In genomic region chr9:114733238-114733637, GRCm38 (mm10) we compare ENCODE assay signal across 22 mouse cellular contexts. TPM values are rescaled to one million over a fixed set of nuclear protein-coding genes. Genes with fewer than 3 reads are reported as not detected.
DNase-seq lines count a peak whose midpoint lies in the region; ATAC-seq lines count a peak whose summit lies in the region.
"Had no signal": no experiment of that assay in that cellular context is flagged by ENCODE, and none has a peak within 500 bp of the region (broad histone marks: within the 10 kb centered on the region; RNA-seq: fewer than 3 reads in every experiment).

No protein-coding gene starts in this region.

- H3K4me3 ChIP-seq in heart, embryonic 10.5 days, result 0 out of 2 replicates have a peak overlapping the region, but pooled peaks have one; percentile 6
- H3K4me3 ChIP-seq in liver, embryonic 11.5 days (ENCODE audit: low read depth, low read length), result 0 out of 2 replicates have a peak overlapping the region, but pooled peaks have one; percentile 8
- peak overlapping the region; percentile 16 for H3K4me3 ChIP-seq in intestine, embryonic 16.5 days (ENCODE audit: low read length)
- H3K4me3 ChIP-seq in hindbrain, embryonic 10.5 days, result no peak overlapping the region
- H3K4me3 ChIP-seq: embryonic facial prominence, embryonic 12.5 days; kidney, embryonic 15.5 days; myocyte; neural tube, embryonic 15.5 days had no signal

- ATAC-seq in liver, embryonic 11.5 days (replicated peaks; ENCODE audit: low FRiP score), result no peak
- ATAC-seq in intestine, embryonic 16.5 days, result no peak
- peak; percentile 33; the same call in 1 of the 2 replicates for ATAC-seq in megakaryocyte-erythroid progenitor cell, adult 5-6 weeks (replicated peaks; ENCODE audit: low FRiP score, low TSS enrichment, poor library complexity, severe bottlenecking)
- ATAC-seq: activated CD4-positive, CD25-positive, alpha-beta regulatory T cell, adult 4 months; Patski had no signal

- no peaks in the 10 kb centered on the region for H3K27me3 ChIP-seq in heart, embryonic 10.5 days (ENCODE audit: insufficient read depth, poor library complexity, severe bottlenecking)
- H3K27me3 ChIP-seq in liver, embryonic 11.5 days (replicated peaks; ENCODE audit: control insufficient read depth, insufficient read depth, low read length), result no peaks in the 10 kb centered on the region
- H3K27me3 ChIP-seq in intestine, embryonic 16.5 days (replicated peaks; ENCODE audit: control insufficient read depth, insufficient read depth, low read length), result no peaks in the 10 kb centered on the region
- H3K27me3 ChIP-seq in hindbrain, embryonic 10.5 days (ENCODE audit: insufficient read depth, poor library complexity, severe bottlenecking), result no peaks in the 10 kb centered on the region
- H3K27me3 ChIP-seq: embryonic facial prominence, embryonic 12.5 days; kidney, embryonic 15.5 days; neural tube, embryonic 15.5 days; Patski had no signal

- H3K4me2 ChIP-seq in liver, embryonic 11.5 days, result peak overlapping the region; percentile 63
- H3K4me2 ChIP-seq in intestine, embryonic 16.5 days (ENCODE audit: low read depth, low read length), result peak overlapping the region; percentile 37
- H3K4me2 ChIP-seq: embryonic facial prominence, embryonic 12.5 days; neural tube, embryonic 15.5 days had no signal

- H3K9me3 ChIP-seq in heart, embryonic 10.5 days, result no peaks in the 10 kb centered on the region
- no peaks in the 10 kb centered on the region for H3K9me3 ChIP-seq in liver, embryonic 11.5 days (ENCODE audit: control insufficient read depth, low read length)
- no peaks in the 10 kb centered on the region for H3K9me3 ChIP-seq in intestine, embryonic 16.5 days (ENCODE audit: control insufficient read depth, low read length)
- no peaks in the 10 kb centered on the region for H3K9me3 ChIP-seq in hindbrain, embryonic 10.5 days
- H3K9me3 ChIP-seq: embryonic facial prominence, embryonic 12.5 days; kidney, embryonic 15.5 days; neural tube, embryonic 15.5 days had no signal

- DNase-seq in heart, embryonic 10.5 days (ENCODE audit: low spot score), result no peak
- no peak for DNase-seq in heart, adult 8-10 months (ENCODE audit: low spot score)
- DNase-seq in liver, embryonic 11.5 days (ENCODE audit: low spot score), result no peak
- DNase-seq in liver, result no peak
- DNase-seq in gastrocnemius, postnatal 10 days, result no peak
- no peak for DNase-seq in hindbrain, embryonic 10.5 days (ENCODE audit: low spot score)
- DNase-seq: adrenal gland, postnatal 36 days; cerebellum, adult 8-10 months; heart, postnatal 14 days; left cerebral cortex, postnatal 4 days; lung, adult 18-20 months; lung, postnatal 4 days; midbrain, embryonic 14.5 days; thymus, postnatal 25 days had no signal

- H3K4me1 ChIP-seq in heart, embryonic 10.5 days, result peaks cover 49% of the 10 kb centered on the region
- H3K4me1 ChIP-seq in liver, embryonic 11.5 days (replicated peaks; ENCODE audit: control insufficient read depth, insufficient read depth, low read length), result peaks cover 35% of the 10 kb centered on the region
- H3K4me1 ChIP-seq in intestine, embryonic 16.5 days (ENCODE audit: control insufficient read depth, insufficient read depth, low read length), result peaks cover 31% of the 10 kb centered on the region
- H3K4me1 ChIP-seq in hindbrain, embryonic 10.5 days (replicated peaks), result peaks cover 37% of the 10 kb centered on the region

- H3K27ac ChIP-seq in heart, embryonic 10.5 days, result peak overlapping the region; percentile 45
- H3K27ac ChIP-seq in liver, embryonic 11.5 days (ENCODE audit: low read depth, low read length), result no peak overlapping the region
- peak overlapping the region; percentile 56 for H3K27ac ChIP-seq in intestine, embryonic 16.5 days (ENCODE audit: low read length)
- H3K27ac ChIP-seq in hindbrain, embryonic 10.5 days, result no peak overlapping the region
- H3K27ac ChIP-seq: embryonic facial prominence, embryonic 12.5 days; kidney, embryonic 15.5 days; neural tube, embryonic 15.5 days had no signal

- WGBS in heart, embryonic 10.5 days, result 61% methylated on average over 2 of the region's 2 CpGs
- WGBS in liver, embryonic 11.5 days, result 52% methylated on average over 2 of the region's 2 CpGs
- 51% methylated on average over 2 of the region's 2 CpGs for WGBS in intestine, embryonic 16.5 days
- 89% methylated on average over 2 of the region's 2 CpGs for WGBS in hindbrain, embryonic 10.5 days

- H3K9ac ChIP-seq in liver, embryonic 11.5 days (ENCODE audit: low read depth, low read length), result no peak overlapping the region
- H3K9ac ChIP-seq in intestine, embryonic 16.5 days (ENCODE audit: low read depth, low read length), result 0 out of 2 replicates have a peak overlapping the region, but pooled peaks have one; percentile 1
- H3K9ac ChIP-seq: embryonic facial prominence, embryonic 12.5 days; kidney, embryonic 15.5 days; neural tube, embryonic 15.5 days had no signal

- H3K36me3 ChIP-seq in heart, embryonic 10.5 days, result 0 out of 2 replicates have a peak, but pooled peaks cover 4% of the 10 kb centered on the region
- no peaks in the 10 kb centered on the region; the same call in 1 of the 2 replicates for H3K36me3 ChIP-seq in liver, embryonic 11.5 days (ENCODE audit: control insufficient read depth, insufficient read depth, low read length)
- H3K36me3 ChIP-seq in intestine, embryonic 16.5 days (ENCODE audit: control insufficient read depth, insufficient read depth, low read length), result no peaks in the 10 kb centered on the region
- peaks cover 5% of the 10 kb centered on the region for H3K36me3 ChIP-seq in hindbrain, embryonic 10.5 days
- H3K36me3 ChIP-seq: neural tube, embryonic 15.5 days had no signal

RNA-seq across cellular contexts. Expression of gene Cmtm6, which starts 2.3 kb away (rescaled TPM):
- 39.4 and 47.3 TPM in 2 replicates for polyA plus RNA-seq in heart, embryonic 10.5 days (2016; fragmentation: Nextera tagmentation; extraction: Ambion mirVana)
- total RNA-seq in heart, adult 8-10 months (2022), result 10 to 100 TPM; 16.1 to 23.8 (median 19.3) TPM
- polyA plus RNA-seq in liver, embryonic 11.5 days (2014; fragmentation: Nextera tagmentation; extraction: Ambion mirVana), result 36.6 and 40.6 TPM in 2 replicates
- polyA plus RNA-seq in intestine, embryonic 16.5 days (2015; fragmentation: Nextera tagmentation; extraction: Ambion mirVana), result 100 and 113 TPM in 2 replicates
- 21.3 and 22.7 TPM in 2 replicates for total RNA-seq in megakaryocyte-erythroid progenitor cell, adult 5-6 weeks (2014; fragmentation: Nextera tagmentation)
- 38.9 and 41.3 TPM in 2 replicates for total RNA-seq in megakaryocyte-erythroid progenitor cell, adult 5-6 weeks (2017)
- 10 to 100 TPM; 15.9 to 18.8 TPM for total RNA-seq in gastrocnemius, postnatal 10 days (2021)
- 23.8 and 30.0 TPM in 2 replicates for polyA plus RNA-seq in hindbrain, embryonic 10.5 days (2016; fragmentation: Nextera tagmentation; extraction: Ambion mirVana)

RNA-seq across cellular contexts. Expression of gene Dync1li1, which starts 44.6 kb away (rescaled TPM):
- 71.3 and 83.9 TPM in 2 replicates for polyA plus RNA-seq in heart, embryonic 10.5 days (2016; fragmentation: Nextera tagmentation; extraction: Ambion mirVana)
- 10 to 100 TPM; 57.3 to 70.2 (median 66.2) TPM for total RNA-seq in heart, adult 8-10 months (2022)
- polyA plus RNA-seq in liver, embryonic 11.5 days (2014; fragmentation: Nextera tagmentation; extraction: Ambion mirVana), result 47.3 and 51.8 TPM in 2 replicates
- 48.1 and 52.2 TPM in 2 replicates for polyA plus RNA-seq in intestine, embryonic 16.5 days (2015; fragmentation: Nextera tagmentation; extraction: Ambion mirVana)
- total RNA-seq in megakaryocyte-erythroid progenitor cell, adult 5-6 weeks (2014; fragmentation: Nextera tagmentation), result 28.2 and 29.8 TPM in 2 replicates
- 40.9 and 52.6 TPM in 2 replicates for total RNA-seq in megakaryocyte-erythroid progenitor cell, adult 5-6 weeks (2017)
- 10 to 100 TPM; 37.9 to 38.4 TPM for total RNA-seq in gastrocnemius, postnatal 10 days (2021)
- polyA plus RNA-seq in hindbrain, embryonic 10.5 days (2016; fragmentation: Nextera tagmentation; extraction: Ambion mirVana), result 99.8 and 122 TPM in 2 replicates

RNA-seq across cellular contexts. Expression of gene Cmtm7, which starts 48.4 kb away (rescaled TPM):
- polyA plus RNA-seq in heart, embryonic 10.5 days (2016; fragmentation: Nextera tagmentation; extraction: Ambion mirVana), result 143 and 145 TPM in 2 replicates
- 10 to 100 TPM; 10.5 to 16.6 (median 12.6) TPM for total RNA-seq in heart, adult 8-10 months (2022)
- 93.7 and 99.4 TPM in 2 replicates for polyA plus RNA-seq in liver, embryonic 11.5 days (2014; fragmentation: Nextera tagmentation; extraction: Ambion mirVana)
- polyA plus RNA-seq in intestine, embryonic 16.5 days (2015; fragmentation: Nextera tagmentation; extraction: Ambion mirVana), result 82.5 and 86.6 TPM in 2 replicates
- 189 and 199 TPM in 2 replicates for total RNA-seq in megakaryocyte-erythroid progenitor cell, adult 5-6 weeks (2014; fragmentation: Nextera tagmentation)
- total RNA-seq in megakaryocyte-erythroid progenitor cell, adult 5-6 weeks (2017), result 144 and 195 TPM in 2 replicates
- total RNA-seq in gastrocnemius, postnatal 10 days (2021), result 10 to 100 TPM; 14.1 to 16.7 TPM
- polyA plus RNA-seq in hindbrain, embryonic 10.5 days (2016; fragmentation: Nextera tagmentation; extraction: Ambion mirVana), result 96.0 and 108 TPM in 2 replicates

Comparison
In these comparisons a context has a peak if more than half of its experiments do, and no peak if none do; other contexts are left out.
1. H3K27ac ChIP-seq: peak in heart, embryonic 10.5 days (single experiment) and intestine, embryonic 16.5 days (single experiment); none in liver, embryonic 11.5 days (single experiment) and hindbrain, embryonic 10.5 days (single experiment).